ENCODE assay signal across 11 mouse cellular contexts in the genomic region with DNA sequence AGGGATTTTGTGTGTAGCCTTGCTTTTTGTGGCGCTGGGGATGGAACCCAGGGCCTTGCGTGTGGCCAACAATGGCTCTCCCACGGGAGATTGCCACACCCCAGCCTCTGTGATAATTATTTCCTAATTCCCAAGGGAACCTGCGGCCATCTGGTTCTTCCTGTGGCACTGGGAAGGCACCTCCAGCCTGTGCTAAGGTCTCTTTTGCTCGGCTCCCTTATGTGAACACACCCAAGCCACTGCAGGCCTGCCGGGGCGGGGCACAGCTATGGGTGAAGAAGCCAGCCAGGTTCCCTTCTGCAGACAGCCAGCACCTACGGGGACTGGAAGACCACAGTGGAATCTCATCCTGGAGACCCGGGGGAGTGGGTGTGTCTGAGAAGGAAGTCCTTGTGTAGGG. TPM values are rescaled to one million over a fixed set of nuclear protein-coding genes. Genes with fewer than 3 reads are reported as not detected.
DNase-seq lines count a peak whose midpoint lies in the region; ATAC-seq and TF ChIP-seq lines count a peak whose summit lies in the region.
"Had no signal": no experiment of that assay in that cellular context is flagged by ENCODE, and none has a peak within 500 bp of the region (broad histone marks: within the 10 kb centered on the region; RNA-seq: fewer than 3 reads in every experiment).

No protein-coding gene starts in this region.

- intact Hi-C loops in heart, adult 2 months (cut with DNase I) = loop anchor here (1.0 to 5.0 kb wide), 4 partner anchors 34 to 216 kb away; partner anchors contain the start of gene Mn1

- 0 out of 2 replicates have a peak overlapping the region, but pooled peaks have one; percentile 36 for H3K27ac ChIP-seq in hindbrain, embryonic 13.5 days
- H3K27ac ChIP-seq in hindbrain, embryonic 11.5 days (ENCODE audit: low read depth, low read length) = no peak overlapping the region
- peak overlapping the region; percentile 75 for H3K27ac ChIP-seq in heart, adult 2 months
- H3K27ac ChIP-seq: forebrain, embryonic 15.5 days had no signal

- no peak for ATAC-seq in hindbrain, embryonic 13.5 days (ENCODE audit: low FRiP score)
- ATAC-seq in hindbrain, embryonic 11.5 days (ENCODE audit: low FRiP score) = no peak
- ATAC-seq: forebrain, embryonic 15.5 days had no signal

- 80% methylated on average over 9 of the region's 9 CpGs for WGBS in hindbrain, embryonic 13.5 days
- 81% methylated on average over 9 of the region's 9 CpGs for WGBS in hindbrain, embryonic 11.5 days
- WGBS in heart, adult 2 months = 36% methylated on average over 9 of the region's 9 CpGs

- no peak overlapping the region for H3K4me3 ChIP-seq in hindbrain, embryonic 13.5 days
- no peak overlapping the region for H3K4me3 ChIP-seq in hindbrain, embryonic 11.5 days (ENCODE audit: low read depth, low read length)
- no peak overlapping the region for H3K4me3 ChIP-seq in heart, adult 2 months
- H3K4me3 ChIP-seq: forebrain, embryonic 15.5 days; limb, embryonic 15.5 days had no signal

- TF ChIP-seq EP300 in heart, adult 2 months (IDR thresholded peaks at IDR 0.05; ENCODE audit: insufficient read depth, low read depth, low read length) = no peak

- H3K9ac ChIP-seq in hindbrain, embryonic 13.5 days = no peak overlapping the region
- H3K9ac ChIP-seq in hindbrain, embryonic 11.5 days (ENCODE audit: low read depth, low read length) = no peak overlapping the region
- no peak overlapping the region for H3K9ac ChIP-seq in heart, adult 2 months (ENCODE audit: low read depth, low read length)
- H3K9ac ChIP-seq: forebrain, embryonic 15.5 days; limb, embryonic 15.5 days had no signal

- no peaks in the 10 kb centered on the region for H3K79me2 ChIP-seq in heart, adult 2 months (replicated peaks; ENCODE audit: control insufficient read depth, insufficient read depth, low read length)

- TF ChIP-seq POLR2A in heart, adult 2 months (IDR thresholded peaks at IDR 0.05; ENCODE audit: insufficient read depth, low read depth, low read length) = no peak

- no peaks in the 10 kb centered on the region for H3K4me1 ChIP-seq in hindbrain, embryonic 13.5 days (replicated peaks)
- H3K4me1 ChIP-seq in hindbrain, embryonic 11.5 days (replicated peaks; ENCODE audit: control insufficient read depth, insufficient read depth, low read length) = no peaks in the 10 kb centered on the region
- H3K4me1 ChIP-seq in heart, adult 2 months (ENCODE audit: control insufficient read depth, insufficient read depth, low read length) = peaks cover 8% of the 10 kb centered on the region; the same call in 1 of the 2 replicates
- H3K4me1 ChIP-seq: forebrain, embryonic 15.5 days had no signal

- no peaks in the 10 kb centered on the region for H3K36me3 ChIP-seq in hindbrain, embryonic 13.5 days
- H3K36me3 ChIP-seq in hindbrain, embryonic 11.5 days (ENCODE audit: control insufficient read depth, insufficient read depth, low read length) = no peaks in the 10 kb centered on the region
- H3K36me3 ChIP-seq in heart, adult 2 months (ENCODE audit: control insufficient read depth, insufficient read depth, low read length) = no peaks in the 10 kb centered on the region
- H3K36me3 ChIP-seq: forebrain, embryonic 15.5 days; limb, embryonic 15.5 days had no signal

- no peak overlapping the region for H3K4me2 ChIP-seq in hindbrain, embryonic 13.5 days
- no peak overlapping the region for H3K4me2 ChIP-seq in hindbrain, embryonic 11.5 days (replicated peaks; ENCODE audit: low read depth, low read length)
- H3K4me2 ChIP-seq: forebrain, embryonic 15.5 days; limb, embryonic 15.5 days had no signal

- no peaks in the 10 kb centered on the region for H3K27me3 ChIP-seq in hindbrain, embryonic 13.5 days
- no peaks in the 10 kb centered on the region for H3K27me3 ChIP-seq in hindbrain, embryonic 11.5 days (ENCODE audit: control insufficient read depth, insufficient read depth, low read length)
- H3K27me3 ChIP-seq in heart, adult 2 months (ENCODE audit: control insufficient read depth, insufficient read depth, low read length) = no peaks in the 10 kb centered on the region
- H3K27me3 ChIP-seq: forebrain, embryonic 15.5 days; limb, embryonic 15.5 days had no signal

- TF ChIP-seq CTCF in heart, adult 2 months (IDR thresholded peaks at IDR 0.05) = no peak

- DNase-seq in hindbrain, embryonic 11.5 days (ENCODE audit: low spot score) = no peak
- peak; percentile 41 for DNase-seq in ES-CJ7 (ENCODE audit: low read depth, low spot score)
- DNase-seq in heart, adult 2 months = peak; percentile 50
- peak; percentile 25 for DNase-seq in heart, postnatal 4 days
- no peak for DNase-seq in cerebellum, adult 11 months
- no peak for DNase-seq in gastrocnemius, postnatal 4 days (ENCODE audit: low spot score in 2 of 2)
- no peak for DNase-seq in thymus, postnatal 10 days (ENCODE audit: low spot score in 2 of 2)
- DNase-seq: B cell, adult 2 months had no signal

- H3K9me3 ChIP-seq in hindbrain, embryonic 13.5 days = 0 out of 2 replicates have a peak, but pooled peaks cover 4% of the 10 kb centered on the region
- no peaks in the 10 kb centered on the region for H3K9me3 ChIP-seq in hindbrain, embryonic 11.5 days (ENCODE audit: control insufficient read depth, low read length)
- H3K9me3 ChIP-seq: forebrain, embryonic 15.5 days; limb, embryonic 15.5 days had no signal

RNA-seq across cellular contexts. Expression of gene Mn1, which starts 49.3 kb away (rescaled TPM):
- 46.7 and 49.2 TPM in 2 replicates for polyA plus RNA-seq in hindbrain, embryonic 13.5 days (2015; fragmentation: Nextera tagmentation; extraction: Ambion mirVana)
- 41.9 and 42.5 TPM in 2 replicates for polyA plus RNA-seq in hindbrain, embryonic 11.5 days (2014; fragmentation: Nextera tagmentation; extraction: Ambion mirVana)
- 10 to 100 TPM; 18.7 to 23.9 TPM for total RNA-seq in heart, adult 2 months (2021)
- polyA plus RNA-seq in heart, adult 2 months (2012; rRNA removed) = 4.8 and 5.5 TPM in 2 replicates
- 10 to 100 TPM; 16.5 to 17.7 TPM for total RNA-seq in heart, postnatal 4 days (2021)
- total RNA-seq in gastrocnemius, postnatal 4 days (2021) = 10 to 100 TPM; 24.4 to 27.4 TPM

Comparison
In these comparisons a context has a peak if more than half of its experiments do, and no peak if none do; other contexts are left out.
1. DNase-seq: peak in ES-CJ7 (single experiment), heart, adult 2 months (2 of 2) and heart, postnatal 4 days (single experiment); none in hindbrain, embryonic 11.5 days (single experiment), cerebellum, adult 11 months (single experiment), gastrocnemius, postnatal 4 days (0 of 2) and thymus, postnatal 10 days (0 of 2).